7 mouse cellular contexts compared by ENCODE assay signal in the genomic region with DNA sequence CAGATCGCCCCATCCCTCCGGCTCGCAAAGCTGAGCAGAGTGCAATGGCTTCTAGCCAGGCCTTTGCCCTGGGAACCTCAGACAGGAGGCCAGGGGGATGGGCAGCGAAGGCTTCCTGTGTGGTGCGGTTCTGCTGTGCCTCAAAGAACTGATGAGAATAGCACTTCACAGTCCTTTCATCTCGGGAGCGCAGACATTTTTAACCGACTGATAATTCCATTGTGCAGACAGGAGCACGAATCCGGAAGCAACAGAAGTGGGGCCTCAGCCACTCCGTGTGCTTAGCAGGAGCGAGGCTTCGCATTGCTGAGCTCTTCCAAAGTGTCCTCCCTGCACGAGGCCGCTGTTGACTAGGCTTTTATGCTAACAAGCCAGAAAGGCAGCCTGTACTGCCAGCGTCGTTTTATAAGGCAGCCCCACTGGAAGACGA. TPM values are rescaled to one million over a fixed set of nuclear protein-coding genes. Genes with fewer than 3 reads are reported as not detected.
DNase-seq lines count a peak whose midpoint lies in the region; ATAC-seq and TF ChIP-seq lines count a peak whose summit lies in the region.

No protein-coding gene starts in this region.

- peak; percentile 69; the same call in 1 of the 2 replicates for ATAC-seq in forebrain, embryonic 12.5 days (ENCODE audit: low FRiP score)
- peak; percentile 55 for ATAC-seq in hindbrain, embryonic 15.5 days (ENCODE audit: low FRiP score, low read depth)
- peak; percentile 69 for ATAC-seq in megakaryocyte-erythroid progenitor cell, adult 5-6 weeks (replicated peaks; ENCODE audit: low FRiP score, low TSS enrichment, poor library complexity, severe bottlenecking)

- TF ChIP-seq POLR2A in bone marrow, adult 2 months (IDR thresholded peaks at IDR 0.05; ENCODE audit: borderline replicate concordance, control insufficient read depth, low read depth, low read length), result 0 out of 2 replicates have a peak, but pooled peaks have one; percentile 25

- H3K27ac ChIP-seq in bone marrow, adult 2 months (ENCODE audit: control insufficient read depth, insufficient read depth, low read depth, low read length, poor library complexity), result peak overlapping the region; percentile 57
- 0 out of 2 replicates have a peak overlapping the region, but pooled peaks have one; percentile 25 for H3K27ac ChIP-seq in forebrain, embryonic 12.5 days
- peak overlapping the region; percentile 60 for H3K27ac ChIP-seq in hindbrain, embryonic 15.5 days (replicated peaks)
- peak overlapping the region; percentile 59 for H3K27ac ChIP-seq in limb, embryonic 10.5 days

- no peaks in the 10 kb centered on the region for H3K9me3 ChIP-seq in forebrain, embryonic 12.5 days
- H3K9me3 ChIP-seq in hindbrain, embryonic 15.5 days, result no peaks in the 10 kb centered on the region
- no peaks in the 10 kb centered on the region for H3K9me3 ChIP-seq in limb, embryonic 10.5 days (replicated peaks)

- H3K9ac ChIP-seq in forebrain, embryonic 12.5 days, result no peak overlapping the region
- H3K9ac ChIP-seq in hindbrain, embryonic 15.5 days, result peak overlapping the region; percentile 18; the same call in 1 of the 2 replicates

- peak; percentile 56 for DNase-seq in MN1 (ENCODE audit: low spot score)
- peak; percentile 50 for DNase-seq in limb, embryonic 10.5 days (ENCODE audit: low spot score)
- peak; percentile 26 to 69 for DNase-seq in spleen, postnatal 10 days (ENCODE audit: low spot score in 2 of 2)

- no peak for TF ChIP-seq CTCF in bone marrow, adult 2 months (IDR thresholded peaks at IDR 0.05; ENCODE audit: control insufficient read depth, insufficient read depth, low read length)

- peaks cover 6% of the 10 kb centered on the region for H3K4me1 ChIP-seq in bone marrow, adult 2 months (ENCODE audit: control insufficient read depth, insufficient read depth, low read length)
- peaks cover 10% of the 10 kb centered on the region for H3K4me1 ChIP-seq in forebrain, embryonic 12.5 days
- peaks cover 15% of the 10 kb centered on the region for H3K4me1 ChIP-seq in hindbrain, embryonic 15.5 days (replicated peaks)
- peaks cover 12% of the 10 kb centered on the region for H3K4me1 ChIP-seq in limb, embryonic 10.5 days

- 2% methylated on average over 18 of the region's 18 CpGs for WGBS in bone marrow, adult 2 months
- WGBS in forebrain, embryonic 12.5 days, result 16% methylated on average over 18 of the region's 18 CpGs
- WGBS in hindbrain, embryonic 15.5 days, result 12% methylated on average over 18 of the region's 18 CpGs
- WGBS in limb, embryonic 10.5 days, result 22% methylated on average over 18 of the region's 18 CpGs

- no peaks in the 10 kb centered on the region for H3K27me3 ChIP-seq in forebrain, embryonic 12.5 days
- no peaks in the 10 kb centered on the region for H3K27me3 ChIP-seq in hindbrain, embryonic 15.5 days
- H3K27me3 ChIP-seq in limb, embryonic 10.5 days (ENCODE audit: low read depth, poor library complexity, severe bottlenecking), result no peaks in the 10 kb centered on the region

- peak overlapping the region; percentile 67 for H3K4me3 ChIP-seq in bone marrow, adult 2 months (replicated peaks; ENCODE audit: control insufficient read depth, low read depth, low read length)
- H3K4me3 ChIP-seq in forebrain, embryonic 12.5 days (replicated peaks), result no peak overlapping the region
- peak overlapping the region; percentile 17; the same call in 1 of the 2 replicates for H3K4me3 ChIP-seq in hindbrain, embryonic 15.5 days
- peak overlapping the region; percentile 20; the same call in 1 of the 2 replicates for H3K4me3 ChIP-seq in limb, embryonic 10.5 days

- H3K4me2 ChIP-seq in forebrain, embryonic 12.5 days, result peak overlapping the region; percentile 32
- peak overlapping the region; percentile 46 for H3K4me2 ChIP-seq in hindbrain, embryonic 15.5 days

- H3K36me3 ChIP-seq in forebrain, embryonic 12.5 days (replicated peaks), result no peaks in the 10 kb centered on the region
- no peaks in the 10 kb centered on the region for H3K36me3 ChIP-seq in hindbrain, embryonic 15.5 days
- H3K36me3 ChIP-seq in limb, embryonic 10.5 days, result no peaks in the 10 kb centered on the region

RNA-seq across cellular contexts. Expression of a gene that starts 53.6 kb away (rescaled TPM):
- polyA plus RNA-seq in bone marrow, adult 2 months (2011; ENCODE audit: insufficient read depth, insufficient read length, low replicate concordance, missing spikeins), result 29.6 and 37.4 TPM in 2 replicates
- 134 and 139 TPM in 2 replicates for polyA plus RNA-seq in forebrain, embryonic 12.5 days (2016; fragmentation: Nextera tagmentation; extraction: Ambion mirVana)
- polyA plus RNA-seq in hindbrain, embryonic 15.5 days (2015; fragmentation: Nextera tagmentation; extraction: Ambion mirVana), result 83.8 and 85.4 TPM in 2 replicates
- 78.5 and 80.8 TPM in 2 replicates for polyA plus RNA-seq in limb, embryonic 10.5 days (2016; fragmentation: Nextera tagmentation; extraction: Ambion mirVana)
- 29.6 and 36.8 TPM in 2 replicates for total RNA-seq in megakaryocyte-erythroid progenitor cell, adult 5-6 weeks (2014; fragmentation: Nextera tagmentation)
- 27.7 and 28.0 TPM in 2 replicates for total RNA-seq in megakaryocyte-erythroid progenitor cell, adult 5-6 weeks (2017)
